Mouse (Mus musculus) T-cell, adult 2 months (primary cell): ENCODE results near the gene Eif3g.

Experiments used
- DNase-seq: peaks from one replicate; pipeline ENCODE4 v3.0.0; 2022; ENCODE audit warnings: low spot score

The Eif3g gene

DNA sequence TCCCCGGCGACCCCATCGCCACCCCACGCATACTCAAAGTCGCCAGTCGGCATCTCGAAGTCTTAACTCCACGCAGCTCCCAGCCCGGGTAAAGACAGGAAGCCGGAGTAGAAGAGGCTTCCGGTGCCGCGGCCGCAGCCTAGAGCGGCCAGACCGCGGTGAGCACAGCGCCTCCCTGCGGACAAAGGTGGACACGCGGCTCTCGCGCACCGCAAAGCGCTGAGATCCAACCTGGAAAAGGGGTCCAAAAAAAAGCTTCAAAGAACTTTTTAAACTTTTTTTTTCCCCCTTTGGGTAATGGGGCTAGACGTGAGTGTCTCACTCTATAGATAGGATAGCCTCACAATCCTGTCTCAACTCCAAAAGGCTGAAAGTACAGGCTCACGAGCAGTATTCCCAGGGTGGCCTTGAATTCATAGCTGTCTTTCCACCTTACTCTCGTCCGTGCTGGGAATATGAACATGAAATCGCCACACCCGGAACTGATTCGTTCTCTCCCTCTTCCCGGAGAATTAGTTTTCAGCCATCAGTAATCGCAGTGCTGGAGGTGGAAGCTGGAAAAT is at the start of gene Eif3g:
Eif3g (minus strand) TSS at position 113 of the 563 bp plus-strand sequence.
- peak; percentile 87 for DNase-seq

DNA sequence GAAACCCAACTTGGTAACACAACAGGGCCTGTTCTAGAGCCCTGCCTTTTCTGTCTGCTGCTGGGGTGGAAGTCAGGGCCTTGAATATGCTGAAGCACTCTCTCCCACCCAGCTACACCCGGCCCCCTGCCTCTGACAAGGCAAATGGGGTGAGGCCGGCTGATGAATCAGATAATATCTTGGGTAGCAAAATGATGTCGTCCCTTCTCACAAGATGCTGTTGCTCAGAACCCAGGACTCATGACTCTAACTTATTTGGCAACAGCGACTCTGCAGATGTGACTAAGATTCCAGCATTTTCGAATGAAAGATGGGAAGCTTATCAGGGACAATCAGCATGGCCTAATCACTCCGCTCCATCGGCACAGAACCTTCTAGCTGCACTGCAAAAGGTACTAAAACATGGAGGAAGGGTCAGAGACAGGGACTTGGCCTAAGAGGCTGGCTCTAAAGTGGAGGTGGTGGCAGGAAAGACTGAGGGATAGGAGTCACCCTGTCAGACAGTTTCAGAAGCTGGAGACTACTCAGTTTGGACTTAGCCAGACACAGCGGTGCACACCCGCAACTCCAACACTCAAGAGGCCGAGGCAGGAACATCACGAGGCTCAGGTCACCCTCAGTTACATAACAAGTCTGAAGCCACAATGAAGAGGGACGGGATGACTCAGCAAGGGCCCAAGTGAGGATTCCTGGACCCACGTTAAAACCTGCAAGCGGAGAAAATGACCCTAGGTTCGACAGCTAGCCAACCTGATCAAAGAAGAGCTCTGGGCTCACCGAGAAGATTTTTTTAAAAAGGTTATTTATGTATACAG is 47.9 kb upstream of the Eif3g start:
- no peak for DNase-seq

DNA sequence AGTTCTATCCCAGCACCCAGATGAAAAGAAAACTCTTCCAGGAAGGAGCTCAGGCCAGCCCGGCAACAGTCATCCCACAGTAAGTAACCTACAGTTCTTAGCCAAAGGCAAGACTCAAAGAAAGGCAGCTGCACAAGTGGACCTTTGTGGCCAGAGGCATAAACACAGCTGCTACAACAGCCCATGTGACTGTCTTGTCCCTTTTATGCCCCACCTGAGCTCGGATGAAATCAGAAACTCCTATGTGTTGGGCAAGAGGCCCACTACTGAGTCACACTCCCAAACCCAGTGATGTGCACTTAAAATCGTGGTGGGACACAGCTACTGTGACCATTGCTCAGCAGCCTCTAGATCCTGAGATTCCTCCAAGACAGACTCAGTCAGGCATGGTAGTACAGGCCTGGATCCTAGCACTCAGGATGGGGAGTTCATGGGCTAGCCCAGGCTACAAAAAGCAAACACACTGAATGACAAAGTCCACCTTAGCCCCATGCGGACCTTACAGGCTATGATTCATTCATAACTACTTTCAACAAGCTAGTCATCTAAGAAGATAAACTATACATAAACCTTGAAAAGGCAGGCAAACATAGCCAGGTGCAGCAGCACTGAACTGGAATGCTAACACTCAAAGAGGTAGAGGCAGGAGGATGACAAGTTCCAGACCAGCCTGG is 46.4 kb upstream of the Eif3g start:
- DNase-seq = no peak

DNA sequence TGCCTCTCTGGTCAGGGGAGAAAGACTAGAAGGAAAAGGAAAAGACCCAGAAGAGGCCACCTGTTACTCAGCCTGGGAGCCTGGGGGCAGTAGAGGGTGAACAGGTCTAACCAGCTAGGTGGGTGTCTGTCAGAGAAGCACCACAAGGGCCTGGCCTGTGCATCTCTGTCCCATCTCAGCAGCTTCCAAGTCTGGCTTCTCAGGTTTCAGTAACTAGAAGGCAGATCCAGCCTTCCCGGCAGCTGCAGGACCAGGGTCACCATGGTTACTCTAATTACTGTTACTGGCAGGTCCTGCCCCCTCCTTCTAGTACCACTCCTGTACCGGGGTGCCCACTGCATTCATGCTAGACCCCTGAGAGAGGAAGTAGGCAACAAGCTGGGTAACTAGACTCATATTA is 45.5 kb upstream of the Eif3g start:
- no peak for DNase-seq

DNA sequence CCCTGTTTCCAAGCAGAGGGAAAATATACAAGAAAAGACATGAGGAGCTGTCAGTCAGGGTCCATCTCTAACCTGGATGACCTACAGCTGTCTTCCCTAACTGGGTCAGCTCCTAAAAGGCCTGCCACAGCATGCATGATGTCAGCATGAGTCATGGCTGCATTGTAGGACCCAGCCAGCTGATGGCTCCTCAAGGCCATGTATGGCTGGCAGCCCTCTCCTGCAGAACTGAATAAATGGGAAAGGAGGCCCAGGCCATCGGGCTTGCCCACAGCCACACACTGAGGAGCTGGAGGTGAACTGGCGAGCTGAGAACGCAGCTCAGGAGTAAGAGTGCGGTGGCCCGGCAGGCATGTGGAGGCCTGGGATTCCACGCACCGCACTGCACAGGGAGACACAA is 45.0 kb upstream of the Eif3g start:
- no peak for DNase-seq

DNA sequence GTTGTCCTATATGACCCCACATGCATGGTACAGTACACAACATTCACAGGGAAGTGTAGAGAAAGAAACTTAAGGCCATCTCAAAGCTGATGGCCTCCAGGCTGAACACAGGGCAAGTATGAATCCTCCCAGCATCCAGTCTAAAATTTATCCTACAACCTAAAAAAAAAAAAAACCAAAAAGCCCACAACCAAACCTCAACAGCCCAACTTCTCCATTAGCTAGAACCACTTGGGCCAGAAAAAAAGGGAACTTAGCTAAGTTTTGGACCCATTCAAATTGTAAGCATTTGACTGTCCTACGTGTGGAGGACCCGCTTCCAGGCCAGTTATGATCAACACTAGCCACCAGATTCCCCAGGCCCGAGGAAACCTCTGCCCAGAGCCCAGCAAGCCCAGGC is 24.8 kb upstream of the Eif3g start:
- DNase-seq = no peak

DNA sequence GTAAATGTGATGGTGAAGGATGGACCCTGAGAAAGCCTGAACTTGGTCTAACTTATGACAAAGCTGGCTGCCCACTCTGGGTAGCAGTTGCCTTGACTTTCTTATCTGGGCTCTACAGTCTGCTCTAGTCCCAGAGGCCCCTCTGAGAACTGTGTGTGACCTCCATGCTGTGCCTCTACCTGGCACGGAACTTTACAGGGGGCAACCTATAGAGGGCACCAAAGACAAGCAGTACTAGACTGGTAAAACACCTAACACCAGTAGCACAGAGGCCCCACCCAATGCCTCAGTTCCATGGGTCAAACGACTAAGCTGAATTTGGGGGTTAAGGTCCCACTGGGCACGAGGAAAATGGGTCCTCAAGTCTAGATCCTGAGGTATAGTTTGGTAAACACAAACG is 17.7 kb upstream of the Eif3g start:
- peak; percentile 55 for DNase-seq

DNA sequence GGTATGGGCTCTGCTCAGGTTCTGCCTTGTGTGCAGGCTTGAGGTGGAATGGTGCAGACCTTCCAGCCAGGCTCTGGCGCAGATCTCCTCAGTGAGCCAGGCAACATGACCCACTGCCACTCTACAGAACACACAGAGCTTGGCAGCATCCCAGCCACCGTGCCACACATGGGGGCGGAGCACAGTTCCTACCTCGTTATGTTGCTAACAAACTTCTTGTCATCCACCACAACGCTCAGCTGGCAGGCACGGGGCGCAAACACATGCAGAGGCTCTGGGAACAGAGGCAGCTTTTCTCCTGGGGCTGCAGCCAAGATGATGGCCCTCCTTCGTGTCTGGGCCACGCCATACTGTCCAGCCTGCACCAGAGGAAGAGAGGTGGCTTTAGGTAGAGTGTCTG is 11.5 kb upstream of the Eif3g start:
- DNase-seq = no peak

DNA sequence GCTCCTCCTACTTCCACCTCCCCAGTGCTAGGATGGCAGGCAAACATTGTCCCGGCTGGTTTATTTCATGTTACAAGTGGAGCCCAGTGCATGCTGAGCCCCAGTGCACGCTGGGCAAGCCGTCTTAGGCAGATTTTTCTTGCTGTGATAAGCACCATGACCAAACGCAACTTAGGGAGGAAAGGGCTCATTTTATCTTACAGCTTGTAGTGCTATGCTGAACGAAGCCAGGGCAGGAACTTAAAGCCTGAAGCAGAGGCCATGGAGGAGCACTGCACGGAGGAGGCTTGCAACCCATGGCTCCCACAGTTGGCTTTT is 3.7 kb upstream of the Eif3g start:
- no peak for DNase-seq

DNA sequence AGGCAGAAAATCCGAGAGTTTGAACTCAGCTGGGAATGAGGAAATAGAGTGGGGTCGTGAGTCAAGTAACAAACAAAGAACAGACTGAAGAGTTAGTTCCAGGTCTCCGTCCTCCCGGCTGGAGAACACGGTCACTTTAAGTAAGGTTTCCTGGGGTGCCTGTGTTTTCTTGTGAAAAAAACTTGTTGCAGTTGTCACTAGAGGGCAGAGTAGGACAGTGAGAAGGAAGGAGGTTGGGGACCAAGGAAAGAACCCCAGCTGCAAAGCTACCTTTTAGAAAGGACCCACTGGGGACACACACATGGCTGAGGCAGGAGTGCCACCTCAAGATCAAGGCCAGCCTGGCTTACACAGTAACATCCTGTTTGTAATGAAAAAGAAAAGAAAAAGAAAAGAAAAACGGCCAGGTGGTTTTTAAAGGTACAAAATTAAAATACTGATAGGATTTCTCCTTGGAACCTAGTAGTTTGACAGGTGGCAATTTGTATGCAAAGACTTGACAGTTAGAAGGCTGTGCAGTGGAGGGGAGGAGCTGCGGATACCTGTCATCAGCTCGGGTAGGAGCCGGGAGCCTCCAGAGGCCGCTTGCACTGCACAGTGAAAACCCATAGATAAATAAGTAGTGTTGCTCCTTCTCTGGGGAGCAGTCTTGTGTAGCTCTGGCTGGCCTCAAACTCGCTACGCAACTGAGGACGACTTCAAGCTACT is 3.2 kb upstream of the Eif3g start:
- peak; percentile 74 for DNase-seq

DNA sequence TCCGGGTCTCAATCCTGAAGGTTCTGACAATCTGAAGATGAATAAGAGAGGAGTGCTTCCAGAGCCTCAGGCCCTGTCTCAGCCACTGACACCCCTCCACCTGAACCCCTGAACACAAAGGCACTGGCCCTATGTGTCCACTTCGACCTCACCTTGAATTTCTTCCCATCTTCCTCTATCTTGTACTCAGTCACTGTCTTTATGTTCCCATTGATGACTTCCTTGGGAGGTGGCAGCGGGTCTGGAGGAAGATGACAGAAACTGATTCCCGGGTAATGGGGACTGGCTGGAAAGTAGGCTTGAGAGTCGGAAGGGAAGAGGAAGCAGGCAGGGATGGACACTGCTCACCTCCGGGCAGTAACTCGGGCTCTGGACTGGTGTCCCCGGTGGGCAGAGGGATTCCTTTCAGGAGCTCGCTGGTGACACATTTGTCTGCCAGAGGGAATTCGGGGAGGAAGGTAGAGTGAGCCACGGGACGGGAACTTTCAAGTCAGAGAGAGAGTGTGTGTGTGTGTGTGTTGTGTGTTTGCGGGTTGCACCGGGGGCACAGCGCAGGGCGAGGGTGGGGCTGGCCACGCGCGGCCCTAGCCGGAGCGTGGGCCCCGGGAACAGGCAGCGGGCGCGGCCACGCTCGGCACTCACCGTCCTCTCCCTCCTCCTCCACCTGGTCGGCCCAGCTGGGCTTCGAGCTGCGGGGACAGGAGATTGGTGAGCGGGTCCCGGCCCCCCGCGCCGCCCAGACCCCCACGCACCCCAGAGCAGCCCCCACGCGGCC is 500 bp downstream of the Eif3g start:
- peak; percentile 10 for DNase-seq

DNA sequence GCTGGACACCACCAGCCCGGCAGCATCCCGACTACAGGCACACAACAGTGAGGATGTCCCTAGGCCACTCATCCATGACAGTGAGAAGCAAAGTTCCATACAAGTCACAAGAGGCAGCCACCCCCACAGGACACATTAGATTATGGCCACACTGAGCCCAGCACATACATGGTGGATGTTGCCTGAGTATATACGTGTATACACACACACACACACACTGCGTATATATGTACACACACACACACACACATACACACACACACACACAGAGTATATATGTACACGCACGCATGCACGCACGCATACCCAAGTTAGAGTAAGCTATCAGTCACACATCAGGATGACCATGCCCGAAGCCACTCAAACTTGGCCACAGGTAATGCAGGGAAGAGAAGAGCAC is 3.0 kb downstream of the Eif3g start:
- DNase-seq = no peak

DNA sequence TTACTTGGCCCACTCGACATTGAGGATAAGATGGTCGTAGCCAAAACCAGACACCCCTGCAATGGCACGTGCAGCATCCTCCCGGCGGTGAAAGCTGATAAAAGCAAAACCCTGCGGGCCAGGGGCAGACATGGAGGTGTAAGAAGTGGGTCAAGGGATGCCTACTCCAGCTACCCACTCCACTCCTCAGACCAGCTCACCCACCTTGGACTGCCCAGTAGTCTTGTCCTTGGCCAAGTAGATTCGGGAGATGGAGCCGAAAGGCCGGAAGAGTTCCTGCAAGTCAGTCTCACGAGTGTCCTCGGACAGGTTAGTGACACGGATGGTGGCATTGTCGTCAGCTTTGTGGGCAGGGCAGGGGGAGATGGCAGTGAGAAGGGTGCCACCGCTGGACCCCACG is 3.8 kb downstream of the Eif3g start:
- no peak for DNase-seq

DNA sequence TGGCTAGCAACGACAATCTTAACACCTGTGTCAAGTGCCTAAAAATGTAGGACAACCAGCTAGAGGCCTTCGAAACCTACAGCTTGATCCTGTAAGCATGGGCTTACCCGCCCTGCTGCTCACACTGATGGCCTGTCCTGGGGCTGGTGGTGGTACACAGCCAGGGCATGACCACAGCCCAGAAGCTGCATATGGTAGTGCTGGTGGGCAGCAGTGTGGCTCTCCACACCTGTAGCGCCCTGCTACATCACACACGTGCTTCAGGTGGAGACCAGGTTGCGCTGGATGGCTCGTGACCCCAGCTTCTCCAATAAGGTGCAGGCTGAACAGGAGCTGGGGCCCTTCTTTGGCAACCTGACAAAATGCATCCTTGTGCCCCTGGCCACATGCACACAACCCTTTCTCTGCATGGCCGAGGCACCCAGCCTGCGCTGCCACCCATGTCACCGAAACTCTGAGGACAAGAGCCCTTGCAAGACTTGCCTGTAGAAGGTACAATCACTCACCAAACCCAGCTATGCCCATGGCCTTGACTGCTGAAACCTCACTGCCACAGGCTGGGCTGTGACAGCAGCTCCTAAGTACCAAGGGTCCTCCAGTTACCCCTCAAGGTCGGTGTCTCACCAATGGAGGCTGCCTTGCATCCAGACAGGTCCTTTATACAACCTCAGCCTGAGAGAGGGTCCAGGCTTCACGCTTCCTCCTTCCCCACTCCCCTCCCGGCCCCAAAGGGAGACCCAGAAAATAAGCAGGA is 4.7 kb downstream of the Eif3g start:
- no peak for DNase-seq

DNA sequence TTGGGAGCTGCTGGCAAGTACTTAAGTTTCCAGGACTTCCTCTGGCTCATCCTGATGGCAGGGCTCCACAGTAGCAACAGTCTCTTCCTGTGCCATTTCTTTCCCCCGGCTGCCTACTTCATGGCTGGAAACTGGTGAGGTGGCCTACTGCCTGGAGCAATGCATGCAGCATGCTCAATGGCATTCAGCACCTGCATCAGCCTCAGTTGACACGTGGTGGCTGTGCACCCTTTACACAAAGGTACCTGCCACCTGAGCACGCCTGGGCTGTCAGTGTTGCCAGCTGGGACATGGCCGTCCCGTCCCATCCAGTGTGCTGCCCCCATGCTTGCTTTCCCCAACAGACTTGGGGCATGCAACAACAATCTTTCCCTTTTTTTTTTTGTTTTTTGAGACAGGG is 5.4 kb downstream of the Eif3g start:
- DNase-seq = no peak

DNA sequence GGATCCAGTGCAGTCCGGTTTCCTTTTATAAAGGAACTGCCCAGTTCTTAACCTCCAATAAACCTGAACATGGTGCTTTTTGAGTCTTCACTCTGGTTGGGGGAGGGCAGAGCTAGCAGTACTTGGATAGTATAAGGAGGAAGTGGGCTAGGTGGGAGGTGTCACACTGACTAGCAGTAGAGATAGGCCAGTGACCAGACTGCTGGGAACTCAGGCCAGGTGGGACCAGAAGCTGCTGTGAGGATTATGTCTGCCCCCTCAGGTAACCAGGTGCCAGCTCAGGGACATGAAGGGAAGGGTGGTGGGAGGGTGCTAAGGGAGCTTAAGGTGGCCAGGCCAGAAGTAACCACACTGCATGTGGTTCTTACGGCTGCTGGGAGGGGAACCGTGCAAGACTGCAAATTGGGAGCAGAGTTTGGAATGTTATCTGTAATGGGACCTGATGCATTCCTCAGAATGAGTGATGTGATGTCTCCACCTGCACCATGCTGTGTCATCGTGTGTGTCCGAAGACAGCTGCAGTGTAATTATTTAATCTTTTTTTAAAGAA is 6.2 kb downstream of the Eif3g start:
- no peak for DNase-seq

DNA sequence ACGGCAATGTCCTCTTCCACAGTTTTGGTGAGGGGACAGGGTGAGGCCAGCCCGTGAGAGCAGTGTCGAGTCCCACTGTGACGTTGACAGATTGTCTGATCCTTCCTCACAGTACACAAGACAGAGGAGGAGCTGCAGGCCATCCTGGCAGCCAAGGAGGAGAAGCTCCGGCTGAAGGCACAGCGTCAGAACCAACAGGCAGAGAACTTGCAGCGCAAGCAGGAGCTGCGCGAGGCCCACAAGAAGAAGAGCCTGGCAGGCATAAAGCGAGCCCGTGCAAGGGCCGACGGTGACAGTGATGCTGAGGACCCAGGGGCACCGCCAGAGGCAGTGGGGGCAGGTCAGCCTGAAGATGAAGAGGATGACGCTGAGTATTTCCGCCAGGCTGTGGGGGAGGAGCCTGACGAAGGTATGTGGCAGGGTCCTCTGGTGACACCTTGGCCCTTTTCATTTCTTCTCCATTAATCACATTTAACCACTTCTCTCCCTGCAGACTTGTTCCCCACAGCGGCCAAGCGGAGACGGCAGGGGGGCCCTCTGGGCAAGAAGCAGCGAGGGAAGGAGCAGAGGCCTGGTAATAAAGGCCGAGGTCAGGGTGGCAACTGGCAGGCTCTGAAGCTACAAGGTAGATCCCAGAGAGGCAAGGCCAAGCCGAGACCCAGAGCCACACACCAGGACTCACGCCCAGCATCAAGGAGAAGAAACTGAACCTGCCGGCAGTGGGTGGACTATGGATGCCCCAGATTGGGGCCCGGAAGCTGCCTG is 6.9 kb downstream of the Eif3g start:
- DNase-seq = no peak

DNA sequence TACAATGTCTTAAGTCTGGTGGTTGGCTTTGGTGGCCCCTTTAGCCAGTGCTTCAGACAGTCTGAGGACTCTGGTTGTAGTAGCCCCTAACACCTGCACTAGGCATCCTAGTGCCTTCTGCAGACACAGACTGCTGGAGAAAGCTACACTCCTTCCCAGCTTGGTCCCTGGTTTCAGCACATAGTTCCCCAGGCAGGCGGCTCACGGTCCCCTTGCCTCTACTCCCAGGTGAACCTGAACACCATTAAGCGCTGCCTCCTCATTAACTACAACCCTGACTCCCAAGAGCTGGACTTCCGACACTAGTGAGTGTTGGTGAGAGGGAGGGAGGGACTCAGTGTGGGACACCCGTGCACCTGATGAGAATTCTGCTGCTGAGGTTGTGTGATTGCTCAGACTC is 8.0 kb downstream of the Eif3g start:
- DNase-seq = no peak

DNA sequence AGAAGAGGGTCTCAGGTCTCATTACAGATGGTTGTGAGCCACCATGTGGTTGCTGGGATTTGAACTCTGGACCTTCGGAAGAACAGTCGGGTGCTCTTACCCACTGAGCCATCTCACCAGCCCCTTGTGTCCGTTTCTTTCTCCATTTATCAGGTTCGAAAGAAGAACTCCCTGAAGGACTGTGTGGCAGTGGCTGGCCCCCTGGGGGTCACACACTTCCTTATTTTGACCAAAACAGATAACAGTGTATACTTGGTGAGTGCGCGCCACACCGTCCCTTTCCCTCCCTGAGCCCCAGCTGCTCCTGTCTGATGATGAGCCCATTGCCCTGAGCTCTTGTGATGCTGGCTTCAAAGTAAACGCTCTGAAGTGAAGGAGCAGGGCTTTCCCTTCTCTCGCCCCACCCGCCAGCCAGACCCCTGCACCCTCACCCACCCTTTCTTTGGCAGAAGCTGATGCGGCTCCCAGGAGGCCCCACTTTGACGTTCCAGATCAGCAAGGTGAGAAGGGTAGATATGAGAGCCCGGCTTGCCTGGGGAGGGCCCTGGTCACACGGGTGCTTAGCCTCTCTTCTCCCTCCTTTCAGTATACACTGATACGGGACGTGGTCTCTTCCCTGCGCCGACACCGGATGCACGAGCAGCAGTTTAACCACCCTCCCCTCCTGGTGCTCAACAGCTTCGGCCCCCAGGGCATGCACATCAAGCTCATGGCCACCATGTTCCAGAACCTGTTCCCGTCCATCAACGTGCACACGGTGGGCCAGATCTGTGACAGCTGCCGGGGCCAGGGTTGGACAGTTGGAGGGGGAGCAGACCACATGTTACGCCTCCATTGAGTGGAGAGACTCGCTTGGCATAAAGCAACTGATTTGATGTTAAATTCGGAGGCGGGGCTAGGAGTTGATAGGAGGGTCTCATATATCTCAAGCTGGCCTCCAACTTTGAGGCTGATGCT is 9.0 kb downstream of the Eif3g start:
- no peak for DNase-seq
